Mouse (Mus musculus): ENCODE data around the gene Klc4.

The Klc4 gene

GRCm38 (mm10) chr17:46651755-46652547 is 6.1 kb upstream of the Klc4 start:
- DNase-seq (ENCODE audit: low spot score) = no peak

GRCm38 (mm10) chr17:46651292-46651691 is 5.5 kb upstream of the Klc4 start:
- no peak for DNase-seq (ENCODE audit: low spot score)

- DNase-seq (ENCODE audit: low spot score) = peak; percentile 93
Measured at GRCm38 (mm10) chr17:46650232-46651031, 4.6 kb upstream of the Klc4 start, which contains the start of gene Cul7. Cul7 (plus strand) TSS chr17:46650337.

DNA sequence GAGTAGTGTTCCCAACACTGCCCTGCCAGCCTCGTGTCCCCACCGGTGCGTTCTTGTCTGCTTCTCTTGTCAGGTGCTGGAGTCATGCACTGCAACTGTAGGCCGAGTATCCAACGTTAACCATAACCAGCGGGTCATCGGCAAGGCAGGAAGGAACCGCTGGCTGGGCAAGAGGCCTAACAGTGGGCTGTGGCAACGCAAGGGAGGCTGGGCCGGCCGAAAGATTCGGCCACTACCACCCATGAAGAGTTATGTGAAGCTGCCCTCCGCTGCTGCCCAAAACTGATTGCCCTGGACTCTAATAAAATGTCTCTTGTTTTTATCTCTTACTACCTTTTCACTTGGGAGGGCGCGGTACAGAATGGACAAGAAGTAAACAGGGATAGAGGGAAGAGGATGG is 4.0 kb upstream of the Klc4 start:
- no peak for DNase-seq (ENCODE audit: low spot score)

DNA sequence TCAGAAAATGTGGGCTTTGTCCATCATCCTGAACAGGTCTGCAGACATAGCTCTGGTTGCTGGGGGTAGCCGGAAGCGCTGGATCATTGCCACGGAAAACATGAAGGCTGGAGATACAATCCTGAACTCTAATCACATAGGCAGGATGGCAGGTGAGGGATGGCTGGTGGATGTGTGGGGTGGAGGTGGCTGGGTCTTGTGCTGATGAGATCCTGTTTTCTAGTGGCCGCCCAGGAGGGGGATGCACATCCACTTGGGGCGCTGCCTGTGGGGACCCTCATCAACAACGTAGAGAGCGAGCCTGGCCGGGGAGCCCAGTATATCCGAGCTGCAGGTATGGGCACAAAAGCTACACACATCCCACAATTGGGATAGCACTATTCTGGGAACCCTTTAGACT is 2.6 kb upstream of the Klc4 start:
- DNase-seq (ENCODE audit: low spot score) = no peak

DNA sequence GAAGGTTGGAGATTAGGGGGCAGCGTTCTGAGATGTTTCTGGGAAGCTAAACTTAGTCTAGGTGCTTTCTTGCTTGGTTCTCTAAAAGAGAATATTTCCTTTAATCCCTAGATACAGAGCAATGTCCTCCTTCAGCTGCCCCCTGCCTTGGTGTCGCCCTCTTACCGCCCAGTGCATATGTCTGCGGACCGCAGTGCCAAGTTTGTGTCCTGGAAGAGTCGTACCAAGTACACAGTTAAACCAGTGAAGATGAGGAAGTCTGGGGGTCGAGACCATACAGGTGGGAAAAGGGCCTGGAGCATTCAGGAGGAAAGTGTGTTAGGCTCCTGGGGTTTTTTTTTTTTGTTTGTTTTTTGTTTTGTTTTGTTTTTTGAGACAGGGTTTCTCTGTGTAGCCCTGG is 1.5 kb upstream of the Klc4 start:
- no peak for DNase-seq (ENCODE audit: low spot score)

GRCm38 (mm10) chr17:46646322-46646662 is 470 bp upstream of the Klc4 start:
- no peak for DNase-seq (ENCODE audit: low spot score)

DNA sequence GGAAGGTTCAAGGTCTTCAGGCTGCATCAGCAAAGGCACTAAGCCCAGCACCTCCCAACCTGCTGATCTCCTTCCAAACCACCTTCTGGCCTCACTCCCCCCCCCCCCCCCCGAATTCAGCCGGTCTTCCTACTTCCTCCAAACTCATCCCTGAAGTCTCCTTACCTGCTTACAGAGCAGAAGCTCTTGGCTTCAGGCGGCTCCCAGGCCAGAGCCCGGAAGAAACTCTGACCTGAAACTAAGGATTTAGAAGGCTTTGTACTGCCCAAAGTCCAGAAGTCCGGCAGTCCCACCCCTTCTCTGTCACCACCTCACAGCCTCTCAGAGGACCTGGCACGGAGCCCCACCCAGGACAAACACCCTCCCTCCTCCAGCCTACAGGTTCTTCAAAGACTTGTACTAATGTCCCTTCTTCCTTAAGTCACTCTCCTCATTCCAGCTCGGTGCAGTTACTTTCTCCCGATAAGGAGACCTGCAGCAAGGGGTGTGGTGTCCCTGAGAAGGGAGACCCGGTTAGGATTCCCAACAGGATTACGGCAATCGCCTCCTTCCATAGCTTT is 826 bp downstream of the Klc4 start:
- peak; percentile 79 for DNase-seq (ENCODE audit: low spot score)

DNA sequence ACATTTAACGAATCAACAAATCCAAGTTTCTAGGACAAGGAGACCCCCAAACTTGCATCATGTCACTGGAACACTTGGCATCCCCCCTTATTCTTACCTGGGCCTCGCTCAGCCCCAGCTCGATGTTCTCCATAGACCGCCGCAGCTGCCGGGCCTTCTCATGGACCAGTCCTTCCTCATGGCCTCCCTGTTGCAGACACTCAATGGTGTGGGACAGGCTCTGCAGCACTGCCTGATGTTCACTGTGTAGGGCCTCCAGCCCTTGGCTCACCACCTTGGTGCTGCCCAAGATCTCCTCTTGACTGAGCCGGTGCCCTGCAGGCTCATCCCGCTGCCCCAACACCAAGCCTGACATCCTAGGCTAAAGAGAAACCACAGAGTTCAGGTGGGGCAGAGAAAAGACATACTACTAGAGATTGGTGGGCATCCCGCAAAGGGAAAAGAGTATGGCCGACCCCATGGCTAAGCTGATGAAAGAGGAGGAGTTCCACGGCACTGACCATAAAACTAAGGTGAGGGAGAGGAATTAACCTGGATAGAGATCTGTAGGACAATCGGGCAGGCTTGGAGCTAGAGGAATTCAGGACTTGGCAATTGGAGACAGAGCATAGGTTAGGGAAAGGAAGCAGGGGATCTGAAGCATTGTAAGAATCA is 1.5 kb downstream of the Klc4 start:
- DNase-seq (ENCODE audit: low spot score) = no peak

DNA sequence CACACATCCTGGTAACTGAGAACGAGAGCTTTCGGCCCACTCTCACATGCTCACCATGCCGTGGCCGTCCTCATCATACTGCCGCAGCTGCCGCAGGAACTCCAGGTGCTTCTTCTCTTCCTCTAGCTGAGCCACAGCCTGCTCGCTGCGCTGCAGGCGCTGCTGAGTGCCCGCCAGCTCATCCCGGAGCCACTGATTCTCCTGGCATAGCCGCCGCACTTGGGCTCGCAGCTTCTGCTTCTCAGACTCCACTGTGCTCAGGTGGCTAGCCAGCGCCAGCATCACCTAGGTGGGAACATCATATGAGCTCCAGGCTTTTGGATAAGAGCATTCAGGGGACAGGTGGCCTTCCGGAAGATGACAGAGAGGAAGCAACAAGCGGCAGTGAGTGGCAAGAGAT is 3.8 kb downstream of the Klc4 start:
- no peak for DNase-seq (ENCODE audit: low spot score)

DNA sequence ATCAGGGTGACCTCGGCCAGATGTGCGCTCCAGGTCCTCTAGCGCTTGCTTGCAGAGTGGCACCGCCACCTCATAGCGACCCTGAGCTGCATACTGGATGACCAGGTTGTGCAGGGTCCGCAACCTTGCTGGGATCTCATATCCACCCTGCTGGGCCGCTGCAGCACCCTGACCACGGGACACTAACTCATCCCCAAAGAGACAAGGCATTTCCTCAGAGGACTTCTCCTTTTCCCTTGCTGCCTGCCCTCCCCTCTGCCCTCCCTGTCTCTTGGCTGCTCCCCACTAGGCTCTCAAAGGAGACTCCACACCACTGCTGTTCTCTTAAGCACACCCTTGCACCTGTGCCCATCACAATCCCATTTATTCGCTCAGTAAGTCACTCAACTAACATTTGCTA is 5.9 kb downstream of the Klc4 start:
- no peak for DNase-seq (ENCODE audit: low spot score)

DNA sequence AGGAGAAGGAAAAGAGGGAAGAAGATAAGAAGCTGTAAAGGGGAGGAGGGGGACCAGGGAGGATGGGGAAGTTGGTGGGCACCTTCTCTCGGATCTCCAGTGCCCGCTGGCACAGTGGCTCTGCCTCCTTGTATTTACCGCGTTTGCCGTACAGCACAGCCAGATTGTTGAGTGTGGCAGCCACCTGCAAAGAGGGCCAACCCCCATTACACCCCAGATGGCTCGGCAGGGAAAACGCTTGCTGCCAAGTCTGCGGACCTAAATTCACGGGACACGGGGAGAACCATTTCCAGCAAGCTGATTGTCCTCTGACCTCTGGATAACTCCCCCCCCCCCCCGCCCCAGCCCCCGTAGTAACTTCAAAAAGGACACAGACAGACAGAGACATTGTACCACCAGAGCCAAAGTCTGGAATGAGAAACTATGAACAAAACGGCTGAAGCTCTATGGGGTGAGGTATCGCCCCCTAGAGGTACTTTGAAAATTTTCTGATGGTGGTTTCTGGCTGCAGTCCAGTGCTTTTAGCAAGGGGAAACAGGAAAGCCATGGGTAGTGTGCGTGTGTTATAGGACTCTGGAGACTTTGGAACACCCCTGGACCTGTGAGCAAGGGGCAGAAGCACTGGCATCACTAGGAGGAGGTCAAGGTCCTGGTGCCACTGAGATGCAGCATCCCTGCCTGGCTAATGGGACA is 8.8 kb downstream of the Klc4 start:
- DNase-seq (ENCODE audit: low spot score) = peak; percentile 67

DNA sequence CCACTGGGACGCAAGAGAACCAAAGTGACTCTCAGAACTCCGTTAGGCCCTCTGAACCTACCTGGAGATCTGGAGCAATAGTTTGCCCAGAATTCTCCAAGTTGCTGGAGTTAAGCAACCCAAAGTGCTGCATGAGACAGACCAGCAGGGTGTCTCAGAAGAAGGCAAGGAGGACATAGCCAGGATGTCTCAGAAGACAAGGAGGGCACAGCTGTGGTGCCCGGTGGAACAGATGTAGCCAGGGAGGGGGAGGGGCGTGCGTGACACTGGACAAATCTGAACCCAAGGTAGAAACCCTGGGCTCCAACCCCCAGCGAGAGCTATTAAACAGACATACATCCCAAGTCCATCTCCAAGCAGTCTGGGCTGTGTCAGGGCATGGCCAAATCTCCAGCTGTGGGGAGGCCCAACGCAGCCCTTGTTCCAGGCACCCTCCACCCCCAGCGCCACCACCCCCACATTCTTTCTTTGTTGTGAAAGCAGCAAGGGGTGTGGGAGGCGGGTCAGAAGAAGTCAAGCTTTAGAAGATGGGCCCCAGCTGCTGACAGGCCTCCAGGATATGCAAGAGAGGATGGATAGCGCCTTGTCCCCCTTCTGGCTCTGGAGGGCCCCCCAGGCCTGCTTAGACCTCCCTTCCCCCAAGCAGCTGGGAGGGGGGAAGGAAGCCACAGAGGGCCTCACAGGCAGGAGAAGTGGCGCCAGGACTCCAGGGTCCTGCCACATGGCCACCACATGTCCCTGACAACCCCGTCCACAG is 16.0 kb downstream of the Klc4 start:
- peak; percentile 75 for DNase-seq (ENCODE audit: low spot score)

DNA sequence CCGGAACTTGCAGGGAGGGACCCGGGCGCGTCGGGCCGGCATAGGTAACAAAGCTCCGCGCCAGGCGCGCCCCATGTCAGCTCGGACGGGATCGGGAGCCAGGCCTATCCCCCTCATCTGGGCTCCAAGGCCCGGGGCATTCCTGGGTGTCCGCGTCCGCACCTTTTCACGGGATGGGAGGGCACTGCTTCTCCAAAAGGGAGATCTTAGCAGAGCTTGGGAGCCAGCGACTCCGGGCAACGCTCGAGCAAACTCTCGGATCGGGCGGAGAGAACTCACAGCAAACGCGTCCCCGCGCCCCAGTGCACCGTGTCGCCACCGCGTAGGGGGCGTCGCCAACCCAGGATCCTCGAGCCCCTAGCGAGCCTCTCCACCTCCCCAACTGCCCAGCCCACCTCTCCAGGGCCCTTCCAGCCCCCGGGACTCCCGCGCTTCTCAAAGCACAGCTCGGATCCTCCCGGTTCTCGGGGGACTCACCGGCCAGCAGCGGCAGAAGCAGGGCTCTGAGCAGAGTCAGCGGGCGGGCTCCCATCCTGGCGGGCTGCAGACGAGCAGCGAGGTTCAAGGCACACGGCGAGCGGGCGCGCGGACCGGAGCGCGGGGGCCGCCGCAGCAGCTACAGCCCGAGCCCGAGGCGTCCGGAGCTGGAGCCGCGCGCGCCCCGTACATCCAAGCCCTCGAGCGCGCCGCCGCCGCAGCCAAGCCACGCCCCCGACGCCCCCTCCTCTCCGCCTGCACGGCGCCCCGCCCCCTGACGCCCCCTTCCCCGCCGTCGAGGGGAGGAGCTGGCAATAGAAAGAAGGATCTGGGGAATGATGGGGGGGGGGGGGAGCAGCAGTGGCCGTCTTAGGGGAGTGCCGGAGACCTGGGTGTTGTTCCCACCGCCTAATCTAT is 16.8 kb downstream of the Klc4 start, which contains the start of gene Ptk7:
Gene Ptk7 (minus strand): TSS at position 714 of the 894 bp plus-strand sequence.
- DNase-seq (ENCODE audit: low spot score) = peak; percentile 80

- peak; percentile 34 for DNase-seq (ENCODE audit: low spot score)
Measured at GRCm38 (mm10) chr17:46628471-46628790, 17.4 kb downstream of the Klc4 start.

DNA sequence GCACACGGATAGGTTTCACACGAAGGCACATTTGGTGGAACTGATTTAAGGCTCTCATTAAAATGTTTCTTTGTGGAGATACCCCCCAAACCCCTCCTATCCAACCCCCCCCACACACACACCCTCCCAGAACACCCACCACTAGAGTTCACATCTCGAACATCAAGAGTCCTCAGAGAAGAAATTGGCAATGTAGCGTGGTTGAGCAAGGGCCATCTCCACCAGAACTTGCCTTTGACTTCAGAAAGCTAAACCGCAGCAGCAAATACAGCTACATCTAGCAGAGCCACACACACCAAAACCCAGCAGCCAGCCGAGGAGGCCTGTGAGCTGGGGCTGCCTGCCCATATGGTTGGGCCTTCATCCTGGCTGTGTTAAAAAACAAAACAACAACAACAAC is 18.4 kb downstream of the Klc4 start:
- no peak for DNase-seq (ENCODE audit: low spot score)

- no peak for DNase-seq (ENCODE audit: low spot score)
Measured at GRCm38 (mm10) chr17:46624598-46624997, 21.2 kb downstream of the Klc4 start.

DNA sequence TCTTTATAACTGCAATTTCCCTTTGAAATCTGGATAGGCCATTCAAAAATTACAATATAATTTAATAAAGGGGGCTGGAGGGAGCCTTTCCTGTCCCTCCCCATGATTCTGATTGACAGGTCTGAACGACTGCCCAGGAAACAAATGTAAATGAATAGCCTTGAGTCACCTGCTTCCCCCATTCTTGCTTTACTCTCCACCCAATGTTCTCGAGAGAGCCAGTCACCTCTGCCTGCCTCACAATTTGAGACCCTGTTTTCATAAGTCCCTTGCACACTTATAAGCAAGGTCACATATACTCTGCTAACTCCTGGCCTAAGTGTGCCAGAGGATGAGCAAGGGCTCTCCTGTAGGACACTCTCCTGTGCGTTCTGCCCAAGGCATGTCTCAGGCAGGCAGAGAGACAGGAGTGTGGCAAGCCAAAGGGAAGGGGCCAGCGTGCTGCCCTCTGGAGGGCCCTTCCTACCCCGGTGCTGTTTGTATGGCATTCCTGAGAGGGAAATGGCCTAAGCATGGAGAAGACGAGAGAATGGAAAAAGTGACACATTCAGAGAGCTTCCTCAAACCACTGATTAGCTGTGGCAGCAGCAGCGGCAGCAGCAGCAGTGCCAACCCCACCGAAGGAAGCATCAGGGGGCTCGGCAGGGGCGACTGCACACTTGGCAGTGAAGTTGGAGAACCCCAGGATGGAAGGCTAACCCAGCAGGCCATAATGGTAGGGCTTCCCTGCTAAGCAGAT is 21.8 kb downstream of the Klc4 start:
- DNase-seq (ENCODE audit: low spot score) = no peak

GRCm38 (mm10) chr17:46622269-46622668 is 23.6 kb downstream of the Klc4 start:
- DNase-seq (ENCODE audit: low spot score) = no peak

- DNase-seq (ENCODE audit: low spot score) = peak; percentile 34
Measured at GRCm38 (mm10) chr17:46621324-46621723, 24.5 kb downstream of the Klc4 start.

All from urinary bladder, postnatal 14 days (tissue).